Mouse (Mus musculus) B cell, adult 2 months (primary cell): Measurements from ENCODE around the gene Cep95.

ENCODE experiments used
- DNase-seq, 2 experiments: peaks; one replicate each; pipeline ENCODE4 v3.0.0; 2022

Cep95 gene

GRCm38 (mm10) chr11:106815331-106815730 is 26.3 kb downstream of the Cep95 start:
- DNase-seq: no peak

GRCm38 (mm10) chr11:106815761-106816160 is 26.7 kb downstream of the Cep95 start:
- DNase-seq: no peak

- no peak for DNase-seq
These were observed 27.3 kb downstream of the Cep95 start for GRCm38 (mm10) chr11:106816316-106816715.

- no peak for DNase-seq
These were observed 28.1 kb downstream of the Cep95 start for GRCm38 (mm10) chr11:106817156-106817555.

- DNase-seq: no peak
These were observed 28.8 kb downstream of the Cep95 start for GRCm38 (mm10) chr11:106817808-106818207.

- DNase-seq: no peak
These were observed 29.3 kb downstream of the Cep95 start for GRCm38 (mm10) chr11:106818341-106818740.

GRCm38 (mm10) chr11:106819595-106819994 is 30.5 kb downstream of the Cep95 start:
- no peak for DNase-seq

GRCm38 (mm10) chr11:106820252-106820651 is 31.2 kb downstream of the Cep95 start:
- DNase-seq: no peak

- peak; percentile 43 to 50 for DNase-seq
These were observed 31.9 kb downstream of the Cep95 start for GRCm38 (mm10) chr11:106820972-106821371.

GRCm38 (mm10) chr11:106821397-106821796 is 32.3 kb downstream of the Cep95 start:
- no peak for DNase-seq

GRCm38 (mm10) chr11:106822491-106822890 is 33.4 kb downstream of the Cep95 start:
- DNase-seq: no peak

- DNase-seq: no peak
These were observed 33.9 kb downstream of the Cep95 start for GRCm38 (mm10) chr11:106822911-106823310.

GRCm38 (mm10) chr11:106823741-106824140 is 34.7 kb downstream of the Cep95 start:
- DNase-seq: no peak

- no peak for DNase-seq
These were observed 35.4 kb downstream of the Cep95 start for GRCm38 (mm10) chr11:106824403-106824802.

- no peak for DNase-seq
These were observed 39.0 kb downstream of the Cep95 start for GRCm38 (mm10) chr11:106828079-106828478.

- no peak for DNase-seq
These were observed 53.0 kb downstream of the Cep95 start for GRCm38 (mm10) chr11:106842002-106842401.

- DNase-seq: no peak
These were observed 62.4 kb downstream of the Cep95 start for GRCm38 (mm10) chr11:106851438-106851837.
